Mouse (Mus musculus): Measurements from ENCODE around the gene Pxmp2.

GRCm38 (mm10) chr5:110284536-110284935 lies 1.4 kb downstream of the Pxmp2 start:
- no peak for TF ChIP-seq POLR2A (IDR thresholded peaks at IDR 0.05; ENCODE audit: borderline replicate concordance, control insufficient read depth, low read depth, low read length)
- peak; percentile 69 for TF ChIP-seq CTCF (IDR thresholded peaks at IDR 0.05; ENCODE audit: control insufficient read depth, insufficient read depth, low read length)

All from bone marrow, adult 2 months (tissue).